Mouse (Mus musculus) stomach, embryonic 16.5 days (tissue): ENCODE measurements at regions not wholly inside any gene's neighbourhood (a gene's known extent, or its start where the extent isn't known, plus 50 kb on each side); places are given as distances from the start of the nearest gene placed in this dataset.
A peak's percentile ranks its signal among the peaks of the same experiment; 100 is the strongest.

Experiments
- ATAC-seq: fragments of 200-750 bp; cut with Nextera tagmentation; 2 replicates; pipeline ENCODE4 v1.8.0; 2017; ENCODE audit warnings: moderate number of reproducible peaks, moderate TSS enrichment; ENCODE audit not compliant: insufficient read depth, low FRiP score
- H3K27ac ChIP-seq: fragments of 300-500 bp; sonication (generic); 2 replicates; pipeline ENCODE4 v1.5.1; 2014; ENCODE audit warnings: low read length
- H3K27me3 ChIP-seq: fragments of 300-500 bp; sonication (generic); 2 replicates; pipeline ENCODE4 v1.6.1; 2014; ENCODE audit warnings: low read length, control low read depth, mixed read lengths; ENCODE audit not compliant: control insufficient read depth, insufficient read depth
- H3K36me3 ChIP-seq: fragments of 300-500 bp; sonication (generic); 2 replicates; pipeline ENCODE4 v1.6.1; 2014; ENCODE audit warnings: low read length; ENCODE audit not compliant: control insufficient read depth, insufficient read depth
- H3K4me1 ChIP-seq: fragments of 300-500 bp; sonication (generic); 2 replicates; pipeline ENCODE4 v1.6.1; 2014; ENCODE audit warnings: low read length, control low read depth, mixed read lengths; ENCODE audit not compliant: control insufficient read depth, insufficient read depth
- H3K4me2 ChIP-seq: fragments of 300-500 bp; sonication (generic); 2 replicates; pipeline ENCODE4 v1.6.1; 2014; ENCODE audit warnings: low read depth, low read length, mixed read lengths
- H3K4me3 ChIP-seq: fragments of 300-500 bp; sonication (generic); replicated peaks from 2 replicates; pipeline ENCODE4 v1.5.1; 2014; ENCODE audit warnings: mild to moderate bottlenecking, low read length
- H3K9ac ChIP-seq: fragments of 300-500 bp; sonication (generic); 2 replicates; pipeline ENCODE4 v1.6.1; 2014; ENCODE audit warnings: low read length
- H3K9me3 ChIP-seq: fragments of 300-500 bp; sonication (generic); replicated peaks from 2 replicates; pipeline ENCODE4 v1.6.1; 2016; ENCODE audit warnings: low read length, control low read depth; ENCODE audit not compliant: control insufficient read depth
- WGBS: fragments of 180-500 bp; shearing (Covaris S2); extraction: QIAGEN DNeasy Blood & Tissue Kit; methylation state at CpG from one replicate; pipeline ENCODE4 v1.1.7; 2014; 5-methylcytosine and 5-hydroxymethylcytosine counted together

DNA sequence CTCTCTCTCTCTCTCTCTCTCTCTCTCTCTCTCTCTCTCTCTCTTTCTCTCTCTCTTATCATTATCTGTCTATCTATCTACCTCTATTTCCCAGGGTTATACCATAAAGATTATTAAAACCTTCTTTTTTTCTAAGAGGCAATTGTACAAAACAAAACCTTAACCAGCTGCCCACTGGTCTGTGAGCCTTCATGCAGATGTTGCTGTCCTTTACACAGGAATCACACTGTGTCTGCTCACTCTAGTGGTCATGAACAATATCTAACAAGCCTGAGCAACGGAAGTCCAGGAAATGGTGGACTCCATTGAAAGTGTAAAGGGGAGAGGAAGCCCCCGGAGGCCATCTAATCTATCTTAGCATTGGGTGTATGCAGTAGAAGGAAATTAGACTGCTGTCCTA is 156.9 kb upstream of the Sox11 start:
- Histone ChIP-seq H3K9ac (no peak overlapping the region), H3K4me2 (no peak overlapping the region), H3K36me3 (no peaks in the 10 kb centered on the region), H3K27ac (no peak overlapping the region), H3K27me3 (no peaks in the 10 kb centered on the region), H3K4me1 (peaks cover 5% of the 10 kb centered on the region), H3K4me3 (no peak overlapping the region), H3K9me3 (no peaks in the 10 kb centered on the region)
- WGBS: 59% methylated on average over 2 of the region's 2 CpGs
- ATAC-seq: no peak

GRCm38 (mm10) chr12:27496826-27497557 is 154.6 kb upstream of the Sox11 start:
- H3K4me1 ChIP-seq: peaks cover 5% of the 10 kb centered on the region; the same call in 1 of the 2 replicates
- H3K9me3 ChIP-seq: no peaks in the 10 kb centered on the region
- WGBS: 48% methylated on average over 6 of the region's 6 CpGs
- no peaks in the 10 kb centered on the region for H3K36me3 ChIP-seq
- H3K9ac ChIP-seq: no peak overlapping the region
- no peak overlapping the region for H3K27ac ChIP-seq
- H3K27me3 ChIP-seq: no peaks in the 10 kb centered on the region
- ATAC-seq: 0 out of 2 replicates have a peak, but pooled peaks have one; percentile 3
- no peak overlapping the region for H3K4me2 ChIP-seq
- no peak overlapping the region for H3K4me3 ChIP-seq

- 21% methylated on average over 2 of the region's 2 CpGs for WGBS
- H3K27me3 ChIP-seq: no peaks in the 10 kb centered on the region
These were observed 149.9 kb upstream of the Sox11 start for GRCm38 (mm10) chr12:27492270-27492669.

DNA sequence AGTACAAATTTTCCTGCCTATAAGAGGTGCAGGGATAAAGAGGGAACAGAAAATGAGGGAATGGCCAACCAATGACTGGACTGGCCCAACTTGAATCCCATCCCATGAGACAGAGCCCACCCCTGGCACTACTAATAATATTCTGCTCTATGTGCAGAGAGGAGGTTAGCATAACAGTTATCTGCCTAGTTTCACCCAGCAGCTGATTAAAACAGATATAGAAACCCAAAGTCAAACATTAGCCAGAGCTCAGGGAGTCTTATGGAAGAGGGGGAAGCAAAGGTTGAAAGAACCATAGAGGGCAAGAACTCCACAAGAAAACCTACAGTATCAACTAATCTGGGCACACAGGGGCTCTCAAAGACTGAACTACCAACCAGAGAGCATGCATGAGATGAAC is 138.9 kb upstream of the Sox11 start:
- Histone ChIP-seq H3K4me1 (no peaks in the 10 kb centered on the region), H3K4me2 (no peak overlapping the region), H3K27ac (no peak overlapping the region), H3K4me3 (no peak overlapping the region), H3K9me3 (no peaks in the 10 kb centered on the region), H3K9ac (no peak overlapping the region), H3K27me3 (no peaks in the 10 kb centered on the region), H3K36me3 (no peaks in the 10 kb centered on the region)
- no peak for ATAC-seq

More at GRCm38 (mm10) chr12:27492270-27492669, 149.9 kb upstream of the Sox11 start:
- H3K27ac ChIP-seq: no peak overlapping the region
- peak; percentile 63; the same call in 1 of the 2 replicates for ATAC-seq
- no peaks in the 10 kb centered on the region for H3K4me1 ChIP-seq
- no peaks in the 10 kb centered on the region for H3K9me3 ChIP-seq
- no peaks in the 10 kb centered on the region for H3K36me3 ChIP-seq
- H3K9ac ChIP-seq: no peak overlapping the region
- H3K4me2 ChIP-seq: no peak overlapping the region
- H3K4me3 ChIP-seq: no peak overlapping the region

DNA sequence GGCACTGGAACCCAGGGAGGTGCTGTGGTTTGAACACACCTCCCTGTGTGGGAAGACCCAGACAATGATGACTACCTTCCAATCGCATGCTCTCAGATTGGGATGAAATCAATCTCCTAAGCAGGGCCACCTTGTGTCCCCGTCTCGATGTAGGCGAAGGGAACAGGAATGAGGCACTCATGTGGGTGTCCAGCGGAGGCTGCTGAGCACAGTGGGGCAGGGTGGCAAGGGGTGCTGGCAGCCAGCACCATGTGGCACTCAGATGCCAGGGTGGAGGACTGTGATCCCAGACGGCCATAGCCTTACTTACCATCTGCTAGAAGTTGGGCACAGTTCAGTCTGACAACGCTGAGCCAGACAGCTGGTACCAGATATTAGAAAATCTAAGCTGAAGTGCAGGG is 137.2 kb upstream of the Sox11 start:
- no peak overlapping the region for H3K27ac ChIP-seq
- no peaks in the 10 kb centered on the region for H3K27me3 ChIP-seq
- no peak for ATAC-seq
- no peaks in the 10 kb centered on the region for H3K36me3 ChIP-seq
- H3K4me2 ChIP-seq: no peak overlapping the region
- WGBS: 89% methylated on average over 7 of the region's 7 CpGs
- H3K9me3 ChIP-seq: no peaks in the 10 kb centered on the region
- no peak overlapping the region for H3K9ac ChIP-seq
- no peak overlapping the region for H3K4me3 ChIP-seq
- peaks cover 3% of the 10 kb centered on the region; the same call in 1 of the 2 replicates for H3K4me1 ChIP-seq

- 29% methylated on average over 4 of the region's 4 CpGs for WGBS
These were observed 132.3 kb upstream of the Sox11 start for GRCm38 (mm10) chr12:27474631-27475030.

GRCm38 (mm10) chr12:27471557-27471956 is 129.2 kb upstream of the Sox11 start:
- H3K9ac ChIP-seq: no peak overlapping the region
- H3K36me3 ChIP-seq: no peaks in the 10 kb centered on the region
- no peak overlapping the region for H3K4me2 ChIP-seq
- 17% methylated on average over 5 of the region's 5 CpGs for WGBS
- H3K27me3 ChIP-seq: no peaks in the 10 kb centered on the region
- no peaks in the 10 kb centered on the region for H3K9me3 ChIP-seq
- H3K27ac ChIP-seq: no peak overlapping the region
- H3K4me3 ChIP-seq: no peak overlapping the region
- H3K4me1 ChIP-seq: peaks cover 8% of the 10 kb centered on the region
- no peak; the same call in 1 of the 2 replicates for ATAC-seq

More at GRCm38 (mm10) chr12:27474631-27475030, 132.3 kb upstream of the Sox11 start:
- no peaks in the 10 kb centered on the region for H3K36me3 ChIP-seq
- no peak overlapping the region for H3K4me2 ChIP-seq
- no peak overlapping the region for H3K27ac ChIP-seq
- ATAC-seq: no peak
- no peak overlapping the region for H3K4me3 ChIP-seq
- H3K9ac ChIP-seq: no peak overlapping the region
- peaks cover 8% of the 10 kb centered on the region for H3K4me1 ChIP-seq
- H3K27me3 ChIP-seq: no peaks in the 10 kb centered on the region
- H3K9me3 ChIP-seq: no peaks in the 10 kb centered on the region

- no peak overlapping the region for H3K9ac ChIP-seq
- H3K4me3 ChIP-seq: no peak overlapping the region
- no peak overlapping the region for H3K27ac ChIP-seq
- peaks cover 15% of the 10 kb centered on the region for H3K4me1 ChIP-seq
- H3K36me3 ChIP-seq: no peaks in the 10 kb centered on the region
- ATAC-seq: no peak
- H3K4me2 ChIP-seq: no peak overlapping the region
- no peaks in the 10 kb centered on the region for H3K9me3 ChIP-seq
- H3K27me3 ChIP-seq: no peaks in the 10 kb centered on the region
These were observed 128.0 kb upstream of the Sox11 start for GRCm38 (mm10) chr12:27470346-27470745.

- H3K4me3 ChIP-seq: no peak overlapping the region
- H3K4me2 ChIP-seq: no peak overlapping the region
- 60% methylated on average over 1 of the region's 1 CpGs for WGBS
- H3K4me1 ChIP-seq: peaks cover 14% of the 10 kb centered on the region
- no peaks in the 10 kb centered on the region for H3K9me3 ChIP-seq
- H3K27ac ChIP-seq: no peak overlapping the region
- H3K27me3 ChIP-seq: no peaks in the 10 kb centered on the region
- no peak for ATAC-seq
- no peaks in the 10 kb centered on the region for H3K36me3 ChIP-seq
- H3K9ac ChIP-seq: no peak overlapping the region
These were observed 126.4 kb upstream of the Sox11 start for GRCm38 (mm10) chr12:27468782-27469181.
